Mouse (Mus musculus) heart, embryonic 10.5 days (tissue): ENCODE measurements at regions not wholly inside any gene's neighbourhood (a gene's known extent, or its start where the extent isn't known, plus 50 kb on each side); places are given as distances from the start of the nearest gene placed in this dataset.
A peak's percentile ranks its signal among the peaks of the same experiment; 100 is the strongest.

Experiments
- DNase-seq: peaks from one replicate; pipeline ENCODE4 v3.0.0-alpha.2; 2017; ENCODE audit warnings: low spot score
- H3K27ac ChIP-seq: fragments of 300-500 bp; sonication (generic); 2 replicates; pipeline ENCODE4 v1.5.1; 2016; ENCODE audit warnings: mild to moderate bottlenecking
- H3K27me3 ChIP-seq: fragments of 300-500 bp; sonication (generic); 2 replicates; pipeline ENCODE4 v1.6.1; 2016; ENCODE audit warnings: mild to moderate bottlenecking; ENCODE audit not compliant: poor library complexity, insufficient read depth, severe bottlenecking
- H3K36me3 ChIP-seq: fragments of 300-500 bp; sonication (generic); 2 replicates; pipeline ENCODE4 v1.6.1; 2016; ENCODE audit warnings: mild to moderate bottlenecking, moderate library complexity
- H3K4me1 ChIP-seq: fragments of 300-500 bp; sonication (generic); 2 replicates; pipeline ENCODE4 v1.6.1; 2016; ENCODE audit warnings: mild to moderate bottlenecking
- H3K4me3 ChIP-seq: fragments of 300-500 bp; sonication (generic); 2 replicates; pipeline ENCODE4 v1.5.1; 2016; ENCODE audit warnings: mild to moderate bottlenecking, moderate library complexity
- H3K9me3 ChIP-seq: fragments of 300-500 bp; sonication (generic); 2 replicates; pipeline ENCODE4 v1.6.1; 2016; ENCODE audit warnings: mild to moderate bottlenecking, moderate library complexity
- WGBS: fragments of 180-500 bp; shearing (Covaris S2); methylation state at CpG from one replicate; pipeline ENCODE4 v1.1.7; 2016; 5-methylcytosine and 5-hydroxymethylcytosine counted together

DNA sequence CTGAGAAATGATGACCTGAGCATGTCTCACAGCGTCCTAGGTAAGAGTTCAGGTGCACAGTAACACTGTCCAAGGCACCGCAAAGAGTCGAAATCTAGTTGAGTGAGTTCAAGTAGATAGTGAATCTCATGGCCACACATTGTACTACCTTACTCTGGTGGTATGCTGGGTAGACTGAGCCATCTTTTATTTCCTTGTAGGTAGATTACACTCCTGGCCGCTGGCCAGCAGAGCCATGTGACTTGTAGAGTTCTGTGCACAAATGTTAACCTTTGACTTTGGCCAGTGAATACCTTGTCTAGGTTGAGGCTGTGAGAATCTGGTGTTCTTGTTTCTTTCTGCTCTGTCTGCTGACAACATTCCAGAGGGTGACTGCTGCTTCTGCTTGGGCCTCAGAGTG, 273.0 kb downstream of the Bcl11a start:
- no peak overlapping the region for H3K4me3 ChIP-seq
- no peaks in the 10 kb centered on the region for H3K9me3 ChIP-seq
- 84% methylated on average over 4 of the region's 4 CpGs for WGBS
- peak; percentile 46 for DNase-seq
- no peaks in the 10 kb centered on the region for H3K27me3 ChIP-seq
- H3K27ac ChIP-seq, result no peak overlapping the region
- no peaks in the 10 kb centered on the region for H3K36me3 ChIP-seq
- 0 out of 2 replicates have a peak, but pooled peaks cover 4% of the 10 kb centered on the region for H3K4me1 ChIP-seq

DNA sequence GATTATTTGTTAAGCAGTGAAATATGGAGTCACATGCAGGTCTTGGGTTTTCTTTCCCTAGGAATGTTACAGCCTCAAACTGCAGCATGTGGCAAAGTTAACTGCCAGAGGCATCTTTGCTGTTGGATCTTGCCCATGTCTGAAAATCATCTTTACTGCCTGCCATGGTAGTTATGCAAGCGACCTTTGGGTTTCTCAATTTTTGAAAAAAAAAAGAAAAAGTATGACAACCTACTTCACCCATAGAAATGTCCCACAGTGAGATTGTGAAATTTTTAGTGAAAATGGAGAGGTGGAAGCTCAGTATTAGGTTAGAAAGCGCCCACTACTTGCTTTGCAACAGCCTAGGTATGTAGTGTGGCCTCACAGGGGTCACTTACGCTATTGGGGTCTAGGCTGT, 274.2 kb downstream of the Bcl11a start:
- Histone ChIP-seq H3K27ac (no peak overlapping the region), H3K4me1 (0 out of 2 replicates have a peak, but pooled peaks cover 4% of the 10 kb centered on the region), H3K36me3 (no peaks in the 10 kb centered on the region), H3K9me3 (no peaks in the 10 kb centered on the region), H3K4me3 (no peak overlapping the region), H3K27me3 (no peaks in the 10 kb centered on the region)
- WGBS, result 85% methylated on average over 3 of the region's 3 CpGs
- DNase-seq, result peak; percentile 20

DNA sequence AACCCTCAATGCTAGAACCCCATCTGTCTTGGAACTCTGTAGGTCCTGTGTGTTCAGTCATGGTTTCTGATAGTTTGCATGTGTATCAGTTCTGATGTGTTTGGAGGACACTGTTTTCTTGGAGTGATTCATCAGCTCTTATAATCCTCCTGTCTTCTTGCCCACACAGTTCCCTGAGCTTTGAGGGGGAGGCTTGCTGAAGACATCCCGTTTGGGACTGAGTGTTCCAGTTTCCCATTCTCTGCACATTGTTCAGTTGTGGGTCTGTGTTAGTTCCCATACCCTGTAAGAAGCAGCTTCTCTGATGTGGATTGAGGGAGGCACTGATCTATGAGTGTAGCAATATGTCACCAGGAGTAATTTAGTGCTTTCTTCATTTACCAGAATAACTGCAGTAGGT, 275.2 kb downstream of the Bcl11a start:
- Histone ChIP-seq H3K27ac (no peak overlapping the region), H3K27me3 (no peaks in the 10 kb centered on the region), H3K4me3 (no peak overlapping the region), H3K36me3 (no peaks in the 10 kb centered on the region), H3K4me1 (0 out of 2 replicates have a peak, but pooled peaks cover 4% of the 10 kb centered on the region), H3K9me3 (no peaks in the 10 kb centered on the region)
- 86% methylated on average over 1 of the region's 1 CpGs for WGBS
- DNase-seq, result peak; percentile 13

DNA sequence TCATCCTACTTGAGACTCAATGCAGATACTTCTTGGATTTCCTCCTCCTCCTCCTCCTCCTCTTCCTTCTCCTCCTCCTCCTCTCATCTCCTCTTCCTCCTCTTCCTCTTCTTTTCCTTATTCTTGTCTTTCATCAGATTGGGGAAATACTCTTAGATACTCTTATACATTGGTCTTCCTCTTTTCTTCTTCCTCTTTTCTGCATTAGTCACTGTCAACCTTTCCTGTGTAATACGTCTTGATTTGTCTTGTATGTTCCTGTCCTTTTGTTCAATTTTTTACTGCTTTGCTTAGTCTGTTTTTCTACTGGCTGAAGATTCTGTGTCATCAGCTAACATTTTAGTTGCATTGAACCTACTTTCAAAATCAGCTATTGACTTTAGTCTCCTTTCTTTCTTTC, 279.5 kb downstream of the Bcl11a start:
- no peak overlapping the region for H3K4me3 ChIP-seq
- no peak overlapping the region for H3K27ac ChIP-seq
- no peaks in the 10 kb centered on the region for H3K9me3 ChIP-seq
- no peaks in the 10 kb centered on the region for H3K36me3 ChIP-seq
- 67% methylated on average over 1 of the region's 1 CpGs for WGBS
- no peak for DNase-seq
- H3K4me1 ChIP-seq, result peaks cover 5% of the 10 kb centered on the region; the same call in 1 of the 2 replicates
- no peaks in the 10 kb centered on the region for H3K27me3 ChIP-seq

DNA sequence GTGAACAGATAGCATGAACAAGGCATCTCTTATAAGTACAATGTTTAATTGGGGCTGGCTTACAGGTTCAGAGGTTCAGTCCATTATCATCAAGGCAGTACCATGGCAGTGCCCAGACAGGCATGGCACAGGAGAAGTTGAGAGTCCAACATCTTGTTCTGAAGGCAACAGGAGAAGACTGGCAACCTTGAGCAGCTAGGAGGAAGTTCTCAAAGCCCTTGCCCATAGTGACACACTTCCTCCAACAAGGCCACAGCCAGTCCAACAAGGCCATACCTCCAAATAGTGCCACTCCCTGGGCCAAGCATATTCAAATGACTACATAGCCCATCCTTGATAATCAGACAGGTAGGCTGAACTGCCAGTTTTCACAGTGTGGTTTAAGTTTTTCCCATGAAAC, 281.2 kb downstream of the Bcl11a start:
- Histone ChIP-seq H3K4me1 (peaks cover 19% of the 10 kb centered on the region), H3K9me3 (no peaks in the 10 kb centered on the region), H3K27ac (no peak overlapping the region), H3K4me3 (no peak overlapping the region), H3K36me3 (no peaks in the 10 kb centered on the region), H3K27me3 (no peaks in the 10 kb centered on the region)
- no peak for DNase-seq

DNA sequence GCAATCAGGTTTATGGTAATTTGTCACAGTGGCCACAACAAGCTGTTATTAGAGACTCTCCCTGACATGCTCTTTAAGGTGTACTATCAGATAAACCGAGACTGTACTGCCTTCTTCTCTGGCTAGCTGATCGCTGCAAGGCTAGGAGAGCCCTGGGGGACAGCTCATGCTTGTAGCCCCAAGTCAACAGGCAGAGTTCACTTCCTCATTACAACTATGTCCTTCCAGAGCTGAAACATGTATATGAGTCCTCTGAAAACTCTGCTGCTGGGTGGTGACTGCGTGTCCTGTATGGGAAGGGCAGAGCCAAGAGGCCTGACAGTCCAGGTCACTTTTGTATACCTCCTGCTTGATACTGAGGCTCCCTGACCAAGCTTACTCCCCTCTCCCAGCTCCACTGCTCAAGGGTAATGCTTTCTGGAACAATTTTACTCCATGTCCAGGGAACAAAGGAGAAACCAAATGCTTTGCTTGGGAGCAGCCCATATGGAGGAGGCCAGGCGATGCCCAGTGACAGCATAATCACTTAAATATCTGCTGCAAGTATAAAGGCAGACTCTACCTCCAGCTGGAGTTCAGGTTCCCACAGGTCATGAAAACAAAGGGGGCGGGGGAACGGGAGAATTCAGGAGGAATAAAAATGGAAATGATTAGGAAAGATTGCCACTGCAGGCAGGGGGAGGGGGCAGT, 284.3 kb downstream of the Bcl11a start:
- Histone ChIP-seq H3K36me3 (no peaks in the 10 kb centered on the region), H3K9me3 (no peaks in the 10 kb centered on the region), H3K27ac (no peak overlapping the region), H3K4me1 (peaks cover 20% of the 10 kb centered on the region), H3K27me3 (no peaks in the 10 kb centered on the region), H3K4me3 (no peak overlapping the region)
- DNase-seq, result no peak
- WGBS, result 65% methylated on average over 6 of the region's 6 CpGs

DNA sequence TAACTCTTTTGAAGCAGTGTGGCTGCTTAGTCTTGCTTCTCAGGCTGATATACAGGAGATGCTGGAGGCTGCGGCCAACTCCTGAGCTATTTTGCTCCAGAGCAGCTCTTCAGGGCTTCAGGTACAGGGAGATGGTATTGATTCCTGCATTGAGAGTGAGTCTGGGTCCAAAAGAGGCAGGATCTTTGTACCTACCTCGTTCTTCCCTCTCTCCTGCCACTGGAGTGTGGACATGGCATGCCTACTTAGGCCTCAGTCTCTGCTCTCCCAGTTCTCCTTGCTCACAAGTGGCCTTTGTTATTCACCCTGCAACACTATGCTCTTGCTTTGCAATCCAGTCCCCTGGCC, 284.8 kb downstream of the Bcl11a start:
- no peak for DNase-seq
- Histone ChIP-seq H3K36me3 (no peaks in the 10 kb centered on the region), H3K27me3 (no peaks in the 10 kb centered on the region), H3K4me3 (no peak overlapping the region), H3K9me3 (no peaks in the 10 kb centered on the region), H3K27ac (0 out of 2 replicates have a peak overlapping the region, but pooled peaks have one; percentile 36), H3K4me1 (peaks cover 20% of the 10 kb centered on the region)
- 69% methylated on average over 2 of the region's 2 CpGs for WGBS

DNA sequence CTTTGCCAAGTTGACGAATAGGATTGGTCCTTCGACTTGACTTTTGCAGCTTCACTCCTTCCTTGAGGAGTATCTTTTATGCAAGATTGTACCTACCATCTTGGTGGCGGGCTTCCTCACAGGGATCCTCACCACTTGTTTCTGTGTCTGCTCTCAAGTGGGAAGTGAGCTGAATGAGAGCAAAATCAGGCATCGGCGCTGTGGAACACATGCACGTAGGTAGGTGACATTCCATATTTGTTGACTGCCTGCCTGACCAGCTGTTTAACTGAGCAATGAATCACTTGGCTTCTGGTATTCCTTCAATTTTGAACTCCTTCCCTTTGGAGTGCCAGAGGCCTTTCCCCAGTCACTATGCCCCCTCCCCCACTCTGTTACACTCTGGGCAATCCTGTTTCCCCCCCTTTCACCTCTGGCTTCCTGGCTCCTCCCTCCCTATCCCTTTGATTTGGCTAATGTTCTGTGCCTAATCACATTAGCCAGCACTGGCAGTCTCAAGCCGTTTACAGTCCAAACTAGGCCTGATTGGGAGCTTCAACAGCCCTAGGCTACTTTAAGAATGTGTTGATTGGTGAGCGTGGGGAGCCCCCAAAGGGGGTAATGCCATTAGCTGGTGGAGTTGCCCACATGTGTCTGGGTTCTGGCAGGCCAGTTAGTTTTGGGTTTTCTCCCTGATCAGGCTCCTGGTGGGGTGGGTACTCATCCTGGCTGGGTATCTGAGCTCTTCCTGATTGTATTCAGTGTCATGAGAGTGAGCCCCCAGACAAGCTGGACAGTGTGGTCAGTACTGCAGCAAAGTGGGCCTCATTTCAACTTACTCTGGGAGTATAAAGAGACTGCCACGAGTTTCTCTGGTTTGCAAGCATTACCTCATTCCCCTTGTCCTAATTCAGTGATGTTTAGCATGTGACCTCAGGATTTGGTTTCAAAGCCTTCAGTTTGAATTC, 285.8 kb downstream of the Bcl11a start:
- Histone ChIP-seq H3K27me3 (no peaks in the 10 kb centered on the region), H3K4me1 (peaks cover 20% of the 10 kb centered on the region), H3K4me3 (no peak overlapping the region), H3K27ac (0 out of 2 replicates have a peak overlapping the region, but pooled peaks have one; percentile 16), H3K9me3 (no peaks in the 10 kb centered on the region), H3K36me3 (no peaks in the 10 kb centered on the region)
- WGBS, result 59% methylated on average over 9 of the region's 9 CpGs
- DNase-seq, result no peak

DNA sequence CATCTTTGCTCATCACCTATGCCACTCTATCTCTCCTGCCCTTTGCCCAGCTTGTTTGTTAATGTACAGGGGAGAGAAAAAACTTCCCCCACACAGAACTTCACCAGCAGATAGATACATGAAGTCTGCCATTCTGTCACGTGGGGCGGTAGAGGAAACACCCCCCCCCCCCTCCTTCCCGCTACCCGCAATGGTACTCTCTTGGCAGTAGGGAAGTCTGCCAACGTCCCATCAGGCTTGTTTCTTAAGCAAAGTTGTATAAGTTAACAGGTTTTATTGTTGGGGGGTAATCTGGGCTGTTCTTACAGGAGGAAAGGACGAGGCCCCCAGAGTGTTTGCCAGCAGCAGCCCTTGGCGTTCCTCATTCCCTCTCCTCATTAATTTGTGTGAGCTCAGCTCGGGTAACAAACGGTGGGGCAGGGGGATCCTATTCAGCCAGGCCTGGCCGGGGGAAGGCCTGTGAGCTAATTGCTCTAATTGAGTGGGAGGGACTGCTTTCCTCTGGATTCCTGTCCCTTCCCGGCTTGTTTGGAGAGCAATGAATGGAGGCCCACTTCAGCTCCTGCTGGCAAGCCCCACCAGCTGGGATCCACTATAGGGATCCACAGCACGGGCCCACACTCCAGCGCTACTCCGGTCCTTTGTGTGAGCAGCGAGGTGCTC, 292.5 kb downstream of the Bcl11a start:
- 20% methylated on average over 15 of the region's 15 CpGs for WGBS
- peak overlapping the region; percentile 44; the same call in 1 of the 2 replicates for H3K27ac ChIP-seq
- H3K27me3 ChIP-seq, result 0 out of 2 replicates have a peak, but pooled peaks cover 3% of the 10 kb centered on the region
- peaks cover 12% of the 10 kb centered on the region for H3K4me1 ChIP-seq
- no peak for DNase-seq
- no peaks in the 10 kb centered on the region for H3K9me3 ChIP-seq
- H3K4me3 ChIP-seq, result no peak overlapping the region
- H3K36me3 ChIP-seq, result no peaks in the 10 kb centered on the region

DNA sequence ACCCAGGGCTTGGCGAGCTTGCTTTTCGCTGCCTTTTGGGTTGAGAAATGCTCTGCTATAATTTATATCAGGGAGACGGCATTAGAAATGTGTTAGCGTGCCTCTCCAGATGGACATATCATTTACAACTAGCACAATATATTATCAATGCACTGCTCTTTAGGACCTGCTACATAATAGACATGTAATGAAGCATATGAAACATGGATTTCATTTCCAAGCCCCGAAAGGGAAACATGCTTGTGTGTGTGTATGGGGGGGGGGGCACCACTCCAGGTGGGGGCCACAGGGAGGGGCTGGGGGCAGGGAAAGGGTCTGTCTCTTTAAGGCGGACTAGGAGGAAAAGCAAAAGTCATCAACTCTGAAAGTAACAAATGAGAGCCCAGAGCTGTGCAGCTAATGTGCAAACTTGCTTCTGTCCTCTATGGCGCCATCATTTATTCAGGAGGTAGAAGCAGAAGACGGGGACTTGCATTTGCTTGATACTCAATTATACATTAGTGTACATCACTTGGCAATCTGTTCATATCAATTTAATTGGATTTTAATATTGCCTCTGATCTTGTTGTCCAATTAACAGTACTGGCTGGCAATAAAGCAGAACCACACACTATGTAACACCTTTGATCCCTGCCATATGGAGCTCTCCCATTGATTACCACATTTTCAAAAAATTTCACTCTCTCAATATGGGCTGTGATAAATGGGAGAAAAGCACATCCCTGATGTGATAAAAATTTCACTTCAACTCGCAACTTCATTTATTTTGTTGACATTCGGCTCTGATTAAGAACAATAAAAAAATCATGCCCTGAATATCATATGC, 293.2 kb downstream of the Bcl11a start:
- no peak overlapping the region for H3K4me3 ChIP-seq
- peak overlapping the region; percentile 44; the same call in 1 of the 2 replicates for H3K27ac ChIP-seq
- peaks cover 12% of the 10 kb centered on the region for H3K4me1 ChIP-seq
- 0 out of 2 replicates have a peak, but pooled peaks cover 3% of the 10 kb centered on the region for H3K27me3 ChIP-seq
- no peak for DNase-seq
- H3K36me3 ChIP-seq, result no peaks in the 10 kb centered on the region
- no peaks in the 10 kb centered on the region for H3K9me3 ChIP-seq
- WGBS, result 69% methylated on average over 10 of the region's 10 CpGs

DNA sequence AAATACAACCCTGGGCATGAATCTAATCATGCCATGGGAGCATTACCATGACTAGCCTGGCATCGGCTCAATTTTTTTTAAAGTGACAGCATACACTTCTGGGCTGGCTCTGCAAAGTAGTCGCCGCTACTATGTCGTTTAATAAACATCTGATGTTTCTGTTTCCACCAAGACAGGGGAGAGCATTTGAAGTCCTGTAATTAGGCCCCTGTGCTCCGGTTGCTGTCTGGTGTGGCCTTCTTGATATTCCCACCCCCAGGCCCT, 293.8 kb downstream of the Bcl11a start:
- no peak for DNase-seq
- Histone ChIP-seq H3K36me3 (no peaks in the 10 kb centered on the region), H3K4me1 (peaks cover 12% of the 10 kb centered on the region), H3K27ac (no peak overlapping the region), H3K27me3 (0 out of 2 replicates have a peak, but pooled peaks cover 3% of the 10 kb centered on the region), H3K9me3 (no peaks in the 10 kb centered on the region), H3K4me3 (no peak overlapping the region)
- WGBS, result 69% methylated on average over 5 of the region's 5 CpGs

DNA sequence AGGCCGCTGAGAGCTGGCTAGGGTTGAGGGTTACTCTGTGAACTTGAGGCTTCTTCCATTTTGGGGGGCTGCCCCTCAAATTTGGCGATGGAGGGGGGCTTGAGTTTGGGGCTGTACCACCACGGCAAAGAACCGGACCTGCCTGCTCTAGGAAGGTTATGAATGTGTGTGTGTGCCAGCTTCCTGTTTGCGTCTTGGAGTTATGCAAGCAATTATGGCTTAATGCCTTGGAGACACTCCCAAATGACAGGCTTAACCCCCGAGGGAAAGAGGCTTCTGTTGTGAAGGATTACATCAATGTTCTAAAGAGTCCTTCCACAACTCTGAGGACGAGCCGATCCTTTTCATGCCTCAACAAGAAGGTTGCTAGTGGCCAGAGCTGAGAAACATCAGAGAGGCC, 294.1 kb downstream of the Bcl11a start:
- no peak for DNase-seq
- WGBS, result 69% methylated on average over 8 of the region's 8 CpGs
- Histone ChIP-seq H3K4me1 (peaks cover 12% of the 10 kb centered on the region), H3K27me3 (0 out of 2 replicates have a peak, but pooled peaks cover 3% of the 10 kb centered on the region), H3K4me3 (no peak overlapping the region), H3K36me3 (no peaks in the 10 kb centered on the region), H3K9me3 (no peaks in the 10 kb centered on the region), H3K27ac (no peak overlapping the region)
